Mouse (Mus musculus) heart, embryonic 14.5 days (tissue): ENCODE measurements around the gene Zdhhc22. TPM values are rescaled to one million over a fixed set of nuclear protein-coding genes. Genes with fewer than 3 reads are reported as not detected.

Experiments used
- ATAC-seq: fragments of 200-750 bp; cut with Nextera tagmentation; 2 replicates; pipeline ENCODE4 v1.8.0; 2017; ENCODE audit warnings: low read depth, moderate TSS enrichment; ENCODE audit not compliant: insufficient number of reproducible peaks, insufficient read depth, low FRiP score
- H3K27ac ChIP-seq, 2 experiments: fragments of 200-500 bp in 1 of 2; fragments of 300-500 bp in 1 of 2; sonication (generic) in 1 of 2; replicated peaks in 1 of 2; 2 replicates each; pipeline ENCODE4 v1.5.1; 2012 to 2014; ENCODE audit warnings: low read depth in 2 of 2, low read length in 2 of 2, control low read depth in 1 of 2, mild to moderate bottlenecking in 1 of 2, mixed read lengths in 1 of 2; ENCODE audit not compliant: control insufficient read depth in 1 of 2, insufficient read depth in 1 of 2
- H3K27me3 ChIP-seq: fragments of 300-500 bp; sonication (generic); 2 replicates; pipeline ENCODE4 v1.6.1; 2014; ENCODE audit warnings: mild to moderate bottlenecking, low read length, control low read depth; ENCODE audit not compliant: control insufficient read depth, insufficient read depth
- H3K36me3 ChIP-seq: fragments of 300-500 bp; sonication (generic); 2 replicates; pipeline ENCODE4 v1.6.1; 2014; ENCODE audit warnings: mild to moderate bottlenecking, control low read depth, low read length, mixed read lengths; ENCODE audit not compliant: control insufficient read depth, insufficient read depth
- H3K4me1 ChIP-seq, 2 experiments: fragments of 200-500 bp in 1 of 2; fragments of 300-500 bp in 1 of 2; sonication (generic) in 1 of 2; 2 replicates each; pipeline ENCODE4 v1.6.1; 2012 to 2014; ENCODE audit warnings: low read length in 2 of 2, control low read depth in 1 of 2, mixed read lengths in 1 of 2; ENCODE audit not compliant: control insufficient read depth in 2 of 2, insufficient read depth in 2 of 2
- H3K4me2 ChIP-seq: fragments of 300-500 bp; sonication (generic); 2 replicates; pipeline ENCODE4 v1.6.1; 2014; ENCODE audit warnings: mild to moderate bottlenecking, low read length
- H3K4me3 ChIP-seq, 2 experiments: fragments of 200-500 bp in 1 of 2; fragments of 300-500 bp in 1 of 2; sonication (generic) in 1 of 2; 2 replicates each; pipeline ENCODE4 v1.5.1; 2012 to 2014; ENCODE audit warnings: low read length in 2 of 2, mild to moderate bottlenecking in 2 of 2, control low read depth in 1 of 2, low read depth in 1 of 2, moderate library complexity in 1 of 2; ENCODE audit not compliant: control insufficient read depth in 1 of 2, insufficient read depth in 1 of 2
- H3K9ac ChIP-seq: fragments of 300-500 bp; sonication (generic); 2 replicates; pipeline ENCODE4 v1.6.1; 2014; ENCODE audit warnings: mild to moderate bottlenecking, low read length
- H3K9me3 ChIP-seq: fragments of 300-500 bp; sonication (generic); 2 replicates; pipeline ENCODE4 v1.6.1; 2016; ENCODE audit warnings: low read length, control low read depth; ENCODE audit not compliant: control insufficient read depth
- WGBS: fragments of 180-500 bp; shearing (Covaris S2); extraction: QIAGEN DNeasy Blood & Tissue Kit; methylation state at CpG from one replicate; pipeline ENCODE4 v1.1.7; 2014; 5-methylcytosine and 5-hydroxymethylcytosine counted together
- polyA plus RNA-seq: library from polyadenylated mRNA; unstranded; fragments of >200 nt; fragmentation: Nextera tagmentation; extraction: Ambion mirVana; gene quantifications from 2 replicates; pipeline ENCODE4 v1.2.1, GENCODE M21; 2014

The Zdhhc22 gene
- polyA plus RNA-seq, 1 experiment from 2014 or later: 0.09 TPM

GRCm38 (mm10) chr12:86950161-86950960 lies 39.9 kb downstream of the Zdhhc22 start:
- Histone ChIP-seq H3K9me3 (no peaks in the 10 kb centered on the region), H3K36me3 (peaks cover 29% of the 10 kb centered on the region), H3K9ac (peak overlapping the region; percentile 52; the same call in 1 of the 2 replicates), H3K27me3 (no peaks in the 10 kb centered on the region), H3K4me2 (peak overlapping the region; percentile 43), H3K27ac (0 out of 4 replicates have a peak overlapping the region, but pooled peaks of 1 of the 2 experiments have one; percentile 21), H3K4me1 (peaks cover 12 to 35% of the 10 kb centered on the region in 2 experiments), H3K4me3 (no peak overlapping the region)
- no peak for ATAC-seq
- 72% methylated on average over 16 of the region's 16 CpGs for WGBS

GRCm38 (mm10) chr12:86949501-86949900 lies 40.7 kb downstream of the Zdhhc22 start:
- Histone ChIP-seq H3K4me3 (no peak overlapping the region), H3K27me3 (no peaks in the 10 kb centered on the region), H3K36me3 (peaks cover 21% of the 10 kb centered on the region), H3K4me1 (peaks cover 12 to 33% of the 10 kb centered on the region in 2 experiments), H3K4me2 (peak overlapping the region; percentile 91; the same call in 1 of the 2 replicates), H3K9ac (peak overlapping the region; percentile 54), H3K27ac (peak overlapping the region in 1 of 2 experiments; percentile 84; a peak in 2 of 4 replicates), H3K9me3 (no peaks in the 10 kb centered on the region)
- WGBS: 76% methylated on average over 9 of the region's 9 CpGs
- no peak for ATAC-seq

GRCm38 (mm10) chr12:86948627-86949026 lies 41.6 kb downstream of the Zdhhc22 start:
- 29% methylated on average over 6 of the region's 6 CpGs for WGBS
- H3K4me3 ChIP-seq: no peak overlapping the region
- no peaks in the 10 kb centered on the region for H3K9me3 ChIP-seq
- peak overlapping the region; percentile 77 to 84 for H3K27ac ChIP-seq
- H3K36me3 ChIP-seq: peaks cover 13% of the 10 kb centered on the region
- ATAC-seq: no peak
- H3K4me1 ChIP-seq: peaks cover 12 to 33% of the 10 kb centered on the region in 2 experiments
- peak overlapping the region; percentile 91 for H3K4me2 ChIP-seq
- peak overlapping the region; percentile 54 for H3K9ac ChIP-seq
- H3K27me3 ChIP-seq: no peaks in the 10 kb centered on the region

GRCm38 (mm10) chr12:86947681-86948401 lies 42.4 kb downstream of the Zdhhc22 start:
- no peak for ATAC-seq
- Histone ChIP-seq H3K4me1 (peaks cover 12 to 33% of the 10 kb centered on the region in 2 experiments), H3K9ac (peak overlapping the region; percentile 95), H3K9me3 (no peaks in the 10 kb centered on the region), H3K36me3 (peaks cover 5% of the 10 kb centered on the region), H3K4me2 (peak overlapping the region; percentile 91), H3K27me3 (no peaks in the 10 kb centered on the region), H3K4me3 (peak overlapping the region; percentile 71 to 72), H3K27ac (peak overlapping the region; percentile 77 to 84)
- 20% methylated on average over 26 of the region's 26 CpGs for WGBS

- WGBS: under 1% methylated on average over 64 of the region's 64 CpGs
- ATAC-seq: peak; percentile 99
- Histone ChIP-seq H3K4me3 (peak within 1 kb of the TSS; percentile 71 to 72), H3K27me3 (no peaks in the 10 kb centered on the region), H3K36me3 (no peaks in the 10 kb centered on the region), H3K9me3 (no peaks in the 10 kb centered on the region), H3K4me1 (peaks cover 15 to 38% of the 10 kb centered on the region in 2 experiments), H3K27ac (peak within 1 kb of the TSS; percentile 99 to 100), H3K4me2 (peak within 1 kb of the TSS; percentile 91), H3K9ac (peak within 1 kb of the TSS; percentile 95)
Observed at GRCm38 (mm10) chr12:86946862-86947574, 43.2 kb downstream of the Zdhhc22 start, which contains the start of gene Cipc. Cipc (plus strand) TSS chr12:86947043.

- H3K36me3 ChIP-seq: no peaks in the 10 kb centered on the region
- peak overlapping the region; percentile 71 to 72 for H3K4me3 ChIP-seq
- H3K9me3 ChIP-seq: no peaks in the 10 kb centered on the region
- no peak for ATAC-seq
- H3K27me3 ChIP-seq: no peaks in the 10 kb centered on the region
- H3K9ac ChIP-seq: peak overlapping the region; percentile 95
- peak overlapping the region; percentile 99 to 100 for H3K27ac ChIP-seq
- peak overlapping the region; percentile 91 for H3K4me2 ChIP-seq
- 2% methylated on average over 17 of the region's 17 CpGs for WGBS
- H3K4me1 ChIP-seq: peaks cover 17 to 43% of the 10 kb centered on the region in 2 experiments
Observed at GRCm38 (mm10) chr12:86946301-86946781, 43.9 kb downstream of the Zdhhc22 start.

- H3K27ac ChIP-seq: no peak overlapping the region
- WGBS: 21% methylated on average over 4 of the region's 4 CpGs
- no peaks in the 10 kb centered on the region for H3K27me3 ChIP-seq
- no peaks in the 10 kb centered on the region for H3K9me3 ChIP-seq
- H3K4me1 ChIP-seq: peaks cover 21 to 43% of the 10 kb centered on the region in 2 experiments
- H3K4me2 ChIP-seq: no peak overlapping the region
- H3K9ac ChIP-seq: no peak overlapping the region
- no peak for ATAC-seq
- no peak overlapping the region for H3K4me3 ChIP-seq
- no peaks in the 10 kb centered on the region for H3K36me3 ChIP-seq
Observed at GRCm38 (mm10) chr12:86945126-86945525, 45.1 kb downstream of the Zdhhc22 start.
